Mouse (Mus musculus): ENCODE measurements at regions not wholly inside any gene's neighbourhood (a gene's known extent, or its start where the extent isn't known, plus 50 kb on each side); places are given as distances from the start of the nearest gene placed in this dataset.

DNA sequence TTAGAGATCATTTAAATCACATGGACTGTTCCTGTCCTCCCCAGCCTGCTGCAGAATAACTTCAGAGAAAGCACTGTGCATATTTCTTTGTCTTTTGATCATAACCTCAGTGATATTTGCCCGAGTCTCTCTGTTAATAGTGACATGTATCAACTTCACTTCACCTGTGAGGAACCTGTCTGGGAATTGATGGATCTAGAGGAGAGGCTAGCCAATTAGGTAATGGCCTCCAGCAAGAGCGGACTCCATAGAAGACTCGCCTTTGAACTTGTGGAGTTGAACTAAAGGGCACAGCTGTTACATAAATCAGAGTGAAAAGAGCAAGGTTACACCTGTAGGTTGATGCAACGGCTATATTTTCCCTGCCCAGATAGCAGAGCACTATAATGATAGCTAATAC is 409.8 kb upstream of the Cdh6 start:
- H3K9me3 ChIP-seq (replicated peaks; ENCODE audit: insufficient read depth, low read length): no peaks in the 10 kb centered on the region
- no peak overlapping the region for H3K9ac ChIP-seq (ENCODE audit: control insufficient read depth, low read depth, low read length, poor library complexity, severe bottlenecking)
- no peaks in the 10 kb centered on the region for H3K79me2 ChIP-seq (ENCODE audit: control insufficient read depth, insufficient read depth, low read length, poor library complexity)
- H3K4me3 ChIP-seq (ENCODE audit: control insufficient read depth in 1 of 2, insufficient read depth in 1 of 2, low read depth in 2 of 2, low read length in 2 of 2): no peak overlapping the region
- peaks cover 0 to 5% of the 10 kb centered on the region in 2 experiments; a peak in 1 of 4 replicates for H3K4me1 ChIP-seq (ENCODE audit: control insufficient read depth in 1 of 2, insufficient read depth in 2 of 2, low read length in 2 of 2)
- H3K27ac ChIP-seq (ENCODE audit: control insufficient read depth, low read depth, low read length): no peak overlapping the region
- peaks cover 0 to 2% of the 10 kb centered on the region in 2 experiments; a peak in 1 of 4 replicates for H3K27me3 ChIP-seq (ENCODE audit: control insufficient read depth in 1 of 2, insufficient read depth in 2 of 2, low read length in 2 of 2)
- DNase-seq (ENCODE audit: low read depth, low spot score): no peak
- TF ChIP-seq ETS1 (IDR thresholded peaks at IDR 0.05; ENCODE audit: low read depth, low read length) (no peak), HCFC1 (IDR thresholded peaks at IDR 0.05; ENCODE audit: low read depth, low read length) (no peak), RAD21 (IDR thresholded peaks at IDR 0.05; ENCODE audit: low read depth, low read length) (no peak), MAX (IDR thresholded peaks at IDR 0.05; ENCODE audit: low read length) (no peak), USF2 (IDR thresholded peaks at IDR 0.05; ENCODE audit: borderline replicate concordance in 1 of 2, insufficient read depth in 1 of 2, low read depth in 1 of 2, low read length in 2 of 2) (no peak), ZNF384 (IDR thresholded peaks at IDR 0.05; ENCODE audit: low read depth, low read length) (no peak), ZC3H11A (IDR thresholded peaks at IDR 0.05; ENCODE audit: low read depth, low read length) (no peak), MXI1 (IDR thresholded peaks at IDR 0.05; ENCODE audit: low read depth, low read length) (no peak), EP300 (IDR thresholded peaks at IDR 0.05; ENCODE audit: low read depth in 1 of 2, low read length in 2 of 2) (no peak), TAL1 (IDR thresholded peaks at IDR 0.05; ENCODE audit: low read length) (no peak), GABPA (IDR thresholded peaks at IDR 0.05; ENCODE audit: low read depth, low read length) (no peak), MAFK (IDR thresholded peaks at IDR 0.05; ENCODE audit: borderline replicate concordance, low read depth, low read length) (no peak), SMC3 (IDR thresholded peaks at IDR 0.05; ENCODE audit: low read depth, low read length) (no peak), CHD1 (IDR thresholded peaks at IDR 0.05; ENCODE audit: low read depth, low read length) (no peak), JUND (IDR thresholded peaks at IDR 0.05; ENCODE audit: low read depth, low read length) (no peak), ZMIZ1 (IDR thresholded peaks at IDR 0.05; ENCODE audit: low read depth, low read length) (no peak), UBTF (IDR thresholded peaks at IDR 0.05; ENCODE audit: borderline replicate concordance, insufficient read depth, low read depth, low read length) (no peak), MYB (IDR thresholded peaks at IDR 0.05; ENCODE audit: low read depth, low read length) (no peak), POLR2AphosphoS2 (IDR thresholded peaks at IDR 0.05; ENCODE audit: low read length) (no peak), MEF2A (IDR thresholded peaks at IDR 0.05; ENCODE audit: extremely low read depth, insufficient replicate concordance, low read depth, low read length, poor library complexity, severe bottlenecking) (no peak)
- peaks cover 0 to 4% of the 10 kb centered on the region in 2 experiments; a peak in 2 of 4 replicates for H3K36me3 ChIP-seq (ENCODE audit: control insufficient read depth in 1 of 2, insufficient read depth in 2 of 2, low read length in 2 of 2)

DNA sequence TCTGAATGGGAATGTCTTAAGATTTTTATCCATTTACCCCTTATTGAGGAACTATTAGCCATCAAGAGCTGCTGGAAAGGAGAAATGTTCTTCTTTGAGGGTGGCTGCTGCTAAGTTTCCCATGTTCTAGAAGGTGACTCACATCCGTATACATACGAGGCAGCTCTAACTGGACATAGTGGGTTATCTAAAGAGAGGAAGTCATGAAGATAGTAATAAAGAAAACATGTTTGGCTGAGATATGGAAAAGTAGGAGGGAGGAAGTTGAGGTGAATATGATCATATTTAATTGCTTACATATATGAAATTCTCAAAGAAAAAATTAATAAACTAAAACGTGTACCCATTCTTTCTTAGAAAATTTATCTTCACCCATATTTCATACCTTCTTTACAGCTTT is 408.7 kb upstream of the Cdh6 start:
- Histone ChIP-seq H3K4me1 (ENCODE audit: control insufficient read depth in 1 of 2, insufficient read depth in 2 of 2, low read length in 2 of 2) (peaks cover 0 to 5% of the 10 kb centered on the region in 2 experiments; a peak in 1 of 4 replicates), H3K27me3 (ENCODE audit: control insufficient read depth in 1 of 2, insufficient read depth in 2 of 2, low read length in 2 of 2) (peaks cover 0 to 2% of the 10 kb centered on the region in 2 experiments; a peak in 1 of 4 replicates), H3K9ac (ENCODE audit: control insufficient read depth, low read depth, low read length, poor library complexity, severe bottlenecking) (no peak overlapping the region), H3K4me3 (ENCODE audit: control insufficient read depth in 1 of 2, insufficient read depth in 1 of 2, low read depth in 2 of 2, low read length in 2 of 2) (no peak overlapping the region), H3K79me2 (ENCODE audit: control insufficient read depth, insufficient read depth, low read length, poor library complexity) (no peaks in the 10 kb centered on the region), H3K9me3 (replicated peaks; ENCODE audit: insufficient read depth, low read length) (no peaks in the 10 kb centered on the region), H3K27ac (ENCODE audit: control insufficient read depth, low read depth, low read length) (no peak overlapping the region), H3K36me3 (ENCODE audit: control insufficient read depth in 1 of 2, insufficient read depth in 2 of 2, low read length in 2 of 2) (peaks cover 0 to 4% of the 10 kb centered on the region in 2 experiments; a peak in 2 of 4 replicates)
- peak; percentile 21 for DNase-seq (ENCODE audit: low read depth, low spot score)
- TF ChIP-seq MAX (IDR thresholded peaks at IDR 0.05; ENCODE audit: low read length) (no peak), SMC3 (IDR thresholded peaks at IDR 0.05; ENCODE audit: low read depth, low read length) (no peak), NELFE (IDR thresholded peaks at IDR 0.05; ENCODE audit: low read depth, low read length) (no peak), GABPA (IDR thresholded peaks at IDR 0.05; ENCODE audit: low read depth, low read length) (no peak), USF2 (IDR thresholded peaks at IDR 0.05; ENCODE audit: borderline replicate concordance in 1 of 2, insufficient read depth in 1 of 2, low read depth in 1 of 2, low read length in 2 of 2) (no peak), E2F4 (IDR thresholded peaks at IDR 0.05; ENCODE audit: borderline replicate concordance, low read depth, low read length) (no peak), SIN3A (IDR thresholded peaks at IDR 0.05; ENCODE audit: low read length) (no peak), ZNF384 (IDR thresholded peaks at IDR 0.05; ENCODE audit: low read depth, low read length) (no peak), NRF1 (IDR thresholded peaks at IDR 0.05; ENCODE audit: insufficient read depth, low read depth, low read length, poor library complexity, severe bottlenecking) (no peak), POLR2A (IDR thresholded peaks at IDR 0.05; ENCODE audit: control insufficient read depth in 1 of 2, insufficient read depth in 1 of 2, low read depth in 1 of 2, low read length in 2 of 2, poor library complexity in 1 of 2) (no peak), TAL1 (IDR thresholded peaks at IDR 0.05; ENCODE audit: low read length) (no peak), MYB (IDR thresholded peaks at IDR 0.05; ENCODE audit: low read depth, low read length) (no peak), MXI1 (IDR thresholded peaks at IDR 0.05; ENCODE audit: low read depth, low read length) (no peak), MYC (IDR thresholded peaks at IDR 0.05; ENCODE audit: low read depth, low read length) (no peak), ZMIZ1 (IDR thresholded peaks at IDR 0.05; ENCODE audit: low read depth, low read length) (no peak), ZKSCAN1 (IDR thresholded peaks at IDR 0.05; ENCODE audit: low read depth, low read length) (no peak), GATA1 (IDR thresholded peaks at IDR 0.05; ENCODE audit: low read depth, low read length) (peak; percentile 23; the same call in 1 of the 2 replicates), EP300 (IDR thresholded peaks at IDR 0.05; ENCODE audit: low read depth in 1 of 2, low read length in 2 of 2) (peak; percentile 39 to 57; a peak in 2 of 4 replicates), ELF1 (IDR thresholded peaks at IDR 0.05; ENCODE audit: low read depth, low read length) (no peak), RCOR1 (IDR thresholded peaks at IDR 0.05; ENCODE audit: low read depth, low read length) (no peak)

Data from MEL (cell line).